Mouse (Mus musculus) cerebellum, adult 2 months (tissue): ENCODE data around the gene 0610012G03Rik.

Experiments used
- CTCF ChIP-seq: fragments of 200-500 bp; IDR thresholded peaks from 2 replicates; pipeline ENCODE4 v1.5.1; 2011; ENCODE audit warnings: low read depth, mild to moderate bottlenecking, control low read depth, low read length, moderate library complexity, borderline replicate concordance; ENCODE audit not compliant: insufficient read depth
- POLR2A ChIP-seq: fragments of 200-500 bp; IDR thresholded peaks from 2 replicates; pipeline ENCODE4 v1.6.1; 2011; ENCODE audit warnings: low read length, control low read depth, borderline replicate concordance; ENCODE audit not compliant: insufficient read depth

DNA sequence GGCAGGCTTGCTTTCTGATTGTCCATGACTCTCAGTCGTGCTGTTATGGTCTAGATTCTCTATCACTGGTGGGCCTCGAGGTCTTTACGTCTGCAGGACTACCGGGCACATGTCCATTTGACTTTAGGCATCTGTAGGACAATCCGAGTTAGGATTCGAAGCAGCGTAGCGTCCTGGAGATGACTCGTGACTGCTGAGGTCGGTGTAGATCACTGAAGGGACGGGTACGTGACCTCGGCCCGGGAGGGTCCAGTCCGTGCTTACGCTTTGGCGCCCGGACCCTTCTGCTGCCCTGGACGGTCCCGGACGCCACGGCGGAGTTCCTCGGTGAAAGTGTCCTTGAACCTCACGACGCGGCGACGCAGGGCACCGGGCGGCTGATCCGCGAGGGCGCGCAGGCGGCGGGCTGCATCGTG is 385 bp downstream of the 0610012G03Rik start:
- no peak for TF ChIP-seq CTCF
- no peak for TF ChIP-seq POLR2A
